Mouse (Mus musculus): ENCODE results near the gene Ap5m1. TPM values are rescaled to one million over a fixed set of nuclear protein-coding genes. Genes with fewer than 3 reads are reported as not detected.
"Not testable (repeated sequence)": the region's sequence is repeated elsewhere in the genome, so short reads cannot be mapped to it uniquely, and the experiment has no call there.

The Ap5m1 gene
- polyA plus RNA-seq, 1 experiment from 2014 or later: 19.7 TPM

GRCm38 (mm10) chr14:49091755-49092154, 25.9 kb downstream of the Ap5m1 start:
- ATAC-seq: not testable (repeated sequence)

GRCm38 (mm10) chr14:49118381-49118780, 52.5 kb downstream of the Ap5m1 start:
- no peak overlapping the region for H3K4me3 ChIP-seq (ENCODE audit: low read length)
- no peaks in the 10 kb centered on the region for H3K36me3 ChIP-seq (ENCODE audit: control insufficient read depth, insufficient read depth, low read length)
- WGBS: 10% methylated on average over 7 of the region's 7 CpGs

More at GRCm38 (mm10) chr14:49091755-49092154, 25.9 kb downstream of the Ap5m1 start:
- WGBS: 70% methylated on average over 1 of the region's 1 CpGs
- not testable (repeated sequence) for H3K36me3 ChIP-seq (ENCODE audit: control insufficient read depth, insufficient read depth, low read length); H3K9ac ChIP-seq (ENCODE audit: low read depth, low read length); H3K27me3 ChIP-seq (replicated peaks; ENCODE audit: control insufficient read depth, insufficient read depth, low read length); H3K4me2 ChIP-seq (ENCODE audit: low read length); H3K4me3 ChIP-seq (ENCODE audit: low read length); H3K4me1 ChIP-seq (ENCODE audit: control insufficient read depth, insufficient read depth, low read depth, low read length); H3K27ac ChIP-seq (ENCODE audit: low read depth, low read length); H3K9me3 ChIP-seq (ENCODE audit: control insufficient read depth, low read length)

GRCm38 (mm10) chr14:49121723-49122122, 55.8 kb downstream of the Ap5m1 start:
- 70% methylated on average over 9 of the region's 9 CpGs for WGBS
- H3K4me1 ChIP-seq (ENCODE audit: control insufficient read depth, insufficient read depth, low read depth, low read length): no peaks in the 10 kb centered on the region
- H3K9ac ChIP-seq (ENCODE audit: low read depth, low read length): no peak overlapping the region
- H3K27me3 ChIP-seq (replicated peaks; ENCODE audit: control insufficient read depth, insufficient read depth, low read length): no peaks in the 10 kb centered on the region
- no peak for ATAC-seq
- no peak overlapping the region for H3K4me3 ChIP-seq (ENCODE audit: low read length)
- no peaks in the 10 kb centered on the region for H3K36me3 ChIP-seq (ENCODE audit: control insufficient read depth, insufficient read depth, low read length)
- H3K9me3 ChIP-seq (ENCODE audit: control insufficient read depth, low read length): no peaks in the 10 kb centered on the region
- no peak overlapping the region for H3K4me2 ChIP-seq (ENCODE audit: low read length)
- H3K27ac ChIP-seq (ENCODE audit: low read depth, low read length): no peak overlapping the region

More at GRCm38 (mm10) chr14:49118381-49118780, 52.5 kb downstream of the Ap5m1 start:
- no peaks in the 10 kb centered on the region for H3K9me3 ChIP-seq (ENCODE audit: control insufficient read depth, low read length)
- H3K4me2 ChIP-seq (ENCODE audit: low read length): no peak overlapping the region
- H3K27me3 ChIP-seq (replicated peaks; ENCODE audit: control insufficient read depth, insufficient read depth, low read length): no peaks in the 10 kb centered on the region
- no peak for ATAC-seq
- no peaks in the 10 kb centered on the region for H3K4me1 ChIP-seq (ENCODE audit: control insufficient read depth, insufficient read depth, low read depth, low read length)
- H3K9ac ChIP-seq (ENCODE audit: low read depth, low read length): no peak overlapping the region
- H3K27ac ChIP-seq (ENCODE audit: low read depth, low read length): no peak overlapping the region

GRCm38 (mm10) chr14:49127162-49127779, 61.4 kb downstream of the Ap5m1 start:
- peak; percentile 76; the same call in 1 of the 2 replicates for ATAC-seq
- no peak overlapping the region for H3K27ac ChIP-seq (ENCODE audit: low read depth, low read length)

GRCm38 (mm10) chr14:49128544-49129263, 62.8 kb downstream of the Ap5m1 start:
- Histone ChIP-seq H3K4me2 (ENCODE audit: low read length) (no peak overlapping the region), H3K4me3 (ENCODE audit: low read length) (no peak overlapping the region), H3K9ac (ENCODE audit: low read depth, low read length) (no peak overlapping the region), H3K36me3 (ENCODE audit: control insufficient read depth, insufficient read depth, low read length) (no peaks in the 10 kb centered on the region), H3K27me3 (replicated peaks; ENCODE audit: control insufficient read depth, insufficient read depth, low read length) (no peaks in the 10 kb centered on the region), H3K27ac (ENCODE audit: low read depth, low read length) (no peak overlapping the region), H3K4me1 (ENCODE audit: control insufficient read depth, insufficient read depth, low read depth, low read length) (peaks cover 5% of the 10 kb centered on the region), H3K9me3 (ENCODE audit: control insufficient read depth, low read length) (no peaks in the 10 kb centered on the region)
- no peak for ATAC-seq
- WGBS: 29% methylated on average over 10 of the region's 10 CpGs

More at GRCm38 (mm10) chr14:49127162-49127779, 61.4 kb downstream of the Ap5m1 start:
- Histone ChIP-seq H3K9me3 (ENCODE audit: control insufficient read depth, low read length) (no peaks in the 10 kb centered on the region), H3K36me3 (ENCODE audit: control insufficient read depth, insufficient read depth, low read length) (no peaks in the 10 kb centered on the region), H3K4me2 (ENCODE audit: low read length) (peak overlapping the region; percentile 54), H3K9ac (ENCODE audit: low read depth, low read length) (peak overlapping the region; percentile 39), H3K4me1 (ENCODE audit: control insufficient read depth, insufficient read depth, low read depth, low read length) (peaks cover 5% of the 10 kb centered on the region), H3K4me3 (ENCODE audit: low read length) (peak overlapping the region; percentile 27), H3K27me3 (replicated peaks; ENCODE audit: control insufficient read depth, insufficient read depth, low read length) (no peaks in the 10 kb centered on the region)
- WGBS: 33% methylated on average over 23 of the region's 23 CpGs

GRCm38 (mm10) chr14:49132391-49132790, 66.5 kb downstream of the Ap5m1 start:
- no peak overlapping the region for H3K9ac ChIP-seq (ENCODE audit: low read depth, low read length)
- ATAC-seq: no peak
- no peaks in the 10 kb centered on the region for H3K36me3 ChIP-seq (ENCODE audit: control insufficient read depth, insufficient read depth, low read length)
- H3K4me1 ChIP-seq (ENCODE audit: control insufficient read depth, insufficient read depth, low read depth, low read length): peaks cover 3% of the 10 kb centered on the region
- no peak overlapping the region for H3K4me2 ChIP-seq (ENCODE audit: low read length)
- H3K4me3 ChIP-seq (ENCODE audit: low read length): no peak overlapping the region
- H3K27me3 ChIP-seq (replicated peaks; ENCODE audit: control insufficient read depth, insufficient read depth, low read length): no peaks in the 10 kb centered on the region
- no peak overlapping the region for H3K27ac ChIP-seq (ENCODE audit: low read depth, low read length)
- H3K9me3 ChIP-seq (ENCODE audit: control insufficient read depth, low read length): no peaks in the 10 kb centered on the region
- 88% methylated on average over 3 of the region's 3 CpGs for WGBS

- no peaks in the 10 kb centered on the region for H3K9me3 ChIP-seq (ENCODE audit: control insufficient read depth, low read length)
- no peak overlapping the region for H3K27ac ChIP-seq (ENCODE audit: low read depth, low read length)
- H3K27me3 ChIP-seq (replicated peaks; ENCODE audit: control insufficient read depth, insufficient read depth, low read length): no peaks in the 10 kb centered on the region
- H3K9ac ChIP-seq (ENCODE audit: low read depth, low read length): no peak overlapping the region
- H3K4me3 ChIP-seq (ENCODE audit: low read length): no peak overlapping the region
- no peak for ATAC-seq
- 73% methylated on average over 1 of the region's 1 CpGs for WGBS
- H3K4me1 ChIP-seq (ENCODE audit: control insufficient read depth, insufficient read depth, low read depth, low read length): no peaks in the 10 kb centered on the region
- H3K4me2 ChIP-seq (ENCODE audit: low read length): no peak overlapping the region
- no peaks in the 10 kb centered on the region for H3K36me3 ChIP-seq (ENCODE audit: control insufficient read depth, insufficient read depth, low read length)
These were observed 72.3 kb downstream of the Ap5m1 start for GRCm38 (mm10) chr14:49138171-49138570.

- H3K4me2 ChIP-seq (ENCODE audit: low read length): no peak overlapping the region
- WGBS: 93% methylated on average over 7 of the region's 7 CpGs
- H3K36me3 ChIP-seq (ENCODE audit: control insufficient read depth, insufficient read depth, low read length): no peaks in the 10 kb centered on the region
- H3K9ac ChIP-seq (ENCODE audit: low read depth, low read length): no peak overlapping the region
- H3K27ac ChIP-seq (ENCODE audit: low read depth, low read length): no peak overlapping the region
- no peak overlapping the region for H3K4me3 ChIP-seq (ENCODE audit: low read length)
- no peaks in the 10 kb centered on the region for H3K9me3 ChIP-seq (ENCODE audit: control insufficient read depth, low read length)
- ATAC-seq: no peak
- H3K27me3 ChIP-seq (replicated peaks; ENCODE audit: control insufficient read depth, insufficient read depth, low read length): no peaks in the 10 kb centered on the region
- no peaks in the 10 kb centered on the region for H3K4me1 ChIP-seq (ENCODE audit: control insufficient read depth, insufficient read depth, low read depth, low read length)
These were observed 74.9 kb downstream of the Ap5m1 start for GRCm38 (mm10) chr14:49140756-49141155.

Measured in hindbrain, embryonic 16.5 days (tissue).